ENCODE assay signal across 16 mouse cellular contexts in genomic region chr15:4064013-4064412, GRCm38 (mm10). TPM values are rescaled to one million over a fixed set of nuclear protein-coding genes. Genes with fewer than 3 reads are reported as not detected.
A peak's percentile ranks its signal among the peaks of the same experiment; 100 is the strongest.
DNase-seq lines count a peak whose midpoint lies in the region; ATAC-seq and TF ChIP-seq lines count a peak whose summit lies in the region.
"Had no signal": no experiment of that assay in that cellular context is flagged by ENCODE, and none has a peak within 500 bp of the region (broad histone marks: within the 10 kb centered on the region; RNA-seq: fewer than 3 reads in every experiment).

No protein-coding gene starts in this region.

- 59% methylated on average over 7 of the region's 7 CpGs for WGBS in heart, embryonic 12.5 days

- H3K9ac ChIP-seq in heart, embryonic 12.5 days = no peak overlapping the region
- H3K9ac ChIP-seq: forebrain, embryonic 12.5 days; hindbrain, embryonic 12.5 days; liver, postnatal 0 days had no signal

- DNase-seq in heart, postnatal 36 days = no peak
- peak; percentile 18 for DNase-seq in adrenal gland, postnatal 14 days
- DNase-seq in lung, postnatal 10 days = peak; percentile 11
- no peak for DNase-seq in spleen, adult 18-20 months
- no peak for DNase-seq in thymus, adult 18-20 months
- DNase-seq: cerebellum, postnatal 10 days; gastrocnemius, postnatal 25 days; liver; liver, postnatal 0 days; thymus, postnatal 14 days had no signal

- no peak for TF ChIP-seq POLR2A in cortical plate, adult 2 months (IDR thresholded peaks at IDR 0.05; ENCODE audit: extremely low read depth, insufficient read depth, low read length)

- no peak overlapping the region for H3K4me2 ChIP-seq in heart, embryonic 12.5 days
- H3K4me2 ChIP-seq: forebrain, embryonic 12.5 days; hindbrain, embryonic 12.5 days had no signal

- no peak for ATAC-seq in heart, embryonic 12.5 days (ENCODE audit: insufficient number of reproducible peaks, low FRiP score)
- ATAC-seq: CD4-positive, CD25-positive, alpha-beta regulatory T cell, adult 4 months; liver, postnatal 0 days had no signal

- H3K4me3 ChIP-seq in heart, embryonic 12.5 days = no peak overlapping the region
- no peak overlapping the region for H3K4me3 ChIP-seq in cortical plate, adult 2 months (ENCODE audit: insufficient read depth, low read length)
- H3K4me3 ChIP-seq: forebrain, embryonic 12.5 days; hindbrain, embryonic 12.5 days had no signal

- no peaks in the 10 kb centered on the region for H3K9me3 ChIP-seq in heart, embryonic 12.5 days (replicated peaks)
- H3K9me3 ChIP-seq: forebrain, embryonic 12.5 days; G1E; hindbrain, embryonic 12.5 days had no signal

- H3K27me3 ChIP-seq in heart, embryonic 12.5 days (replicated peaks) = no peaks in the 10 kb centered on the region
- H3K27me3 ChIP-seq: forebrain, embryonic 12.5 days; hindbrain, embryonic 12.5 days had no signal

- H3K27ac ChIP-seq in heart, embryonic 12.5 days (ENCODE audit: poor library complexity, severe bottlenecking) = peak overlapping the region; percentile 45; the same call in 1 of the 2 replicates
- H3K27ac ChIP-seq in cortical plate, adult 2 months (ENCODE audit: insufficient read depth, low read length) = peak overlapping the region; percentile 44; the same call in 1 of the 2 replicates
- H3K27ac ChIP-seq: forebrain, embryonic 12.5 days; hindbrain, embryonic 12.5 days had no signal

- TF ChIP-seq CTCF in cortical plate, adult 2 months (IDR thresholded peaks at IDR 0.05; ENCODE audit: extremely low read depth, insufficient read depth, low read length) = no peak

- intact Hi-C loops in heart, postnatal 36 days (cut with DNase I) = no loop called here

- H3K4me1 ChIP-seq in heart, embryonic 12.5 days (replicated peaks) = peaks cover 15% of the 10 kb centered on the region
- peaks cover 4% of the 10 kb centered on the region for H3K4me1 ChIP-seq in cortical plate, adult 2 months (ENCODE audit: control insufficient read depth, insufficient read depth, low read length)
- H3K4me1 ChIP-seq: forebrain, embryonic 12.5 days; hindbrain, embryonic 12.5 days had no signal

- H3K36me3 ChIP-seq in heart, embryonic 12.5 days = peaks cover 55% of the 10 kb centered on the region
- H3K36me3 ChIP-seq: G1E had no signal

RNA-seq across cellular contexts. Expression of gene Oxct1, which starts 37.8 kb away (rescaled TPM):
- polyA plus RNA-seq in heart, embryonic 12.5 days (2016; fragmentation: Nextera tagmentation; extraction: Ambion mirVana) = 332 and 335 TPM in 2 replicates
- total RNA-seq in heart, postnatal 36 days (2021) = 1,000 to 10,000 TPM; 1,296 to 1,437 TPM
- 162 and 172 TPM in 2 replicates for total RNA-seq in adrenal gland, postnatal 14 days (2021)
- 178 and 181 TPM in 2 replicates for polyA plus RNA-seq in cortical plate, adult 2 months (2012; rRNA removed)

Comparison
In these comparisons a context has a peak if more than half of its experiments do, and no peak if none do; other contexts are left out.
1. DNase-seq: peak in adrenal gland, postnatal 14 days (single experiment) and lung, postnatal 10 days (single experiment); none in heart, postnatal 36 days (0 of 2), spleen, adult 18-20 months (0 of 2) and thymus, adult 18-20 months (0 of 2).